Mouse (Mus musculus) adrenal gland, postnatal 25 days (tissue): ENCODE measurements around the gene Gm4131. TPM values are rescaled to one million over a fixed set of nuclear protein-coding genes. Genes with fewer than 3 reads are reported as not detected.

ENCODE experiments used
- total RNA-seq: library from RNA; stranded (reverse); gene quantifications from 2 replicates; pipeline ENCODE4 v1.2.3, GENCODE M21; 2021

Gm4131 gene
- total RNA-seq, 1 experiment from 2014 or later = not detected

Other genes with a start within 250 kb of the Gm4131 start
- gene Gucy1b2, start 110.6 kb downstream of the Gm4131 start, total RNA-seq = 0.90 and 1.3 TPM in 2 replicates
- 1.0 and 1.5 TPM in 2 replicates for gene Fam124a, start 11.2 kb downstream of the Gm4131 start, total RNA-seq
- not detected in 2 replicates for gene Serpine3, start 96.7 kb upstream of the Gm4131 start, total RNA-seq
- 59.8 and 80.8 TPM in 2 replicates for gene Ints6, start 194.2 kb upstream of the Gm4131 start, total RNA-seq